Mouse (Mus musculus): ENCODE data around the gene Fcgr4. TPM values are rescaled to one million over a fixed set of nuclear protein-coding genes. Genes with fewer than 3 reads are reported as not detected.
"Not testable (repeated sequence)": the region's sequence is repeated elsewhere in the genome, so short reads cannot be mapped to it uniquely, and the experiment has no call there.

Fcgr4 gene
- polyA plus RNA-seq, 1 experiment from 2014 or later = 0.22 TPM

DNA sequence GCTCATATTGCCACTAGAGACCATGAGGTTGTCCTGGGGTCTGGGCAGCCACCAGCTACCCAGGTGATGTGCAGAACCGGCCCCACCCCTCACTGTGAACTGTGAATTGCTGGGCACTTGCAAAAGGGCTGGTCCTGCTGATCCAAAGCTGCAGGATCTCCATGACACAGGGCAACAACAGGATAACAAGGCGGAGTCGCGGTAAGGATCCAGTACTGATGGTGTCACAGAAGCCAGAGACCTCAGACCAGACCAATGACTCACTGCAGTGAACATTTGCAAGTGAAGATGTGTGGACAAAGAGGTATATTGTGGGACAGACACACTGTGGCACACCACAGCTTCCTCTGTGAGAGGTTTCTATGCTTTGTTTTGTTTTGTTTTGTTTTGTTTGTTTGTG lies 40.1 kb upstream of the Fcgr4 start:
- no peak for DNase-seq (ENCODE audit: low spot score)
- no peaks in the 10 kb centered on the region for H3K36me3 ChIP-seq (replicated peaks; ENCODE audit: control insufficient read depth, insufficient read depth, low read depth, low read length)
- no peaks in the 10 kb centered on the region for H3K9me3 ChIP-seq (replicated peaks; ENCODE audit: control insufficient read depth, low read length)
- no peak overlapping the region for H3K9ac ChIP-seq (replicated peaks; ENCODE audit: low read length)
- H3K27ac ChIP-seq (replicated peaks; ENCODE audit: low read depth, low read length) = no peak overlapping the region
- H3K4me2 ChIP-seq (ENCODE audit: low read depth, low read length) = no peak overlapping the region
- no peaks in the 10 kb centered on the region for H3K4me1 ChIP-seq (ENCODE audit: control insufficient read depth, insufficient read depth, low read length)
- no peak for ATAC-seq (replicated peaks; ENCODE audit: insufficient number of reproducible peaks, low FRiP score, low TSS enrichment, low read depth)
- no peak overlapping the region for H3K4me3 ChIP-seq (ENCODE audit: low read depth, low read length)
- 85% methylated on average over 4 of the region's 4 CpGs for WGBS
- H3K27me3 ChIP-seq (ENCODE audit: control insufficient read depth, insufficient read depth, low read length) = no peaks in the 10 kb centered on the region

DNA sequence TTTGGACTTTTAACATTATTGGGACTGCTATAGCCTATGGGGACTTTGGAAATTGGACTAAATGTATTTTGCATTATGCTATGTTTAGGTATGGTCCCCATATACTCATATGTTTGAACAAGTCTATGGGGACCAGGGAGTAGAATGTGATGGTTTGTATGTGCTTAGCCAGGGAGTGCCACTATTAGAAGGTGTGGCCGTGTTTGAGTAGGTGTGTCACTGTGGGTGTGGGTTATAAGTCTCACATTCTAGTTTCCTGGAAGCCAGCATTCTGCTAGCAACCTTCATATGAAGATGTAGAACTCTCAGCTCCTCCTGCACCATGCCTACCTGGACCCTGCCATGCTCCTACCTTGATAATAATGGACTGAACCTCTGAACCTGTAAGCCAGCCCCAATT lies 37.0 kb upstream of the Fcgr4 start:
- not testable (repeated sequence) for H3K9ac ChIP-seq (replicated peaks; ENCODE audit: low read length); H3K27me3 ChIP-seq (ENCODE audit: control insufficient read depth, insufficient read depth, low read length); H3K9me3 ChIP-seq (replicated peaks; ENCODE audit: control insufficient read depth, low read length); H3K27ac ChIP-seq (replicated peaks; ENCODE audit: low read depth, low read length); DNase-seq (ENCODE audit: low spot score); H3K4me1 ChIP-seq (ENCODE audit: control insufficient read depth, insufficient read depth, low read length); H3K4me3 ChIP-seq (ENCODE audit: low read depth, low read length); ATAC-seq (replicated peaks; ENCODE audit: insufficient number of reproducible peaks, low FRiP score, low TSS enrichment, low read depth); H3K4me2 ChIP-seq (ENCODE audit: low read depth, low read length); H3K36me3 ChIP-seq (replicated peaks; ENCODE audit: control insufficient read depth, insufficient read depth, low read depth, low read length)
- 78% methylated on average over 1 of the region's 1 CpGs for WGBS

DNA sequence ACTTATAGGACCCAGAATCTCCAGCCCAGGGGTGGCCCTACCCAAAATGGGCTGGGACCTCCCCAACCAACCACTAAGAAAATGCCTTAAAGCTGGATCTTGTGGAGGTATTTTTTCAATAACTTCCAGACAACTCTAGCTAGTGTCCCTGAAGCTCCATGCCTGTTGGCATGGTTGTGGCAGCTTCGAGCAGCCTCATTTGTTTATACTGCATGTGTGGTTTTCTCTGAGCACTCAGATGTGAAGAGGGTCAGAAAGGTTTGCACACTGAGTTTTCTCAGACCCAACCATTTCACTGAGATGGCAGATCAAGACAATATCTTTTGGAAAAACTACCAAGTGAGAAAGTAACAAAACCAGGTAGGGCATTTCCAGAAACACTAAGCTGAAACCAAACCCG lies 36.4 kb upstream of the Fcgr4 start:
- WGBS = 85% methylated on average over 2 of the region's 2 CpGs
- Histone ChIP-seq H3K9me3 (replicated peaks; ENCODE audit: control insufficient read depth, low read length) (no peaks in the 10 kb centered on the region), H3K4me2 (ENCODE audit: low read depth, low read length) (no peak overlapping the region), H3K4me3 (ENCODE audit: low read depth, low read length) (no peak overlapping the region), H3K4me1 (ENCODE audit: control insufficient read depth, insufficient read depth, low read length) (no peaks in the 10 kb centered on the region), H3K9ac (replicated peaks; ENCODE audit: low read length) (no peak overlapping the region), H3K27ac (replicated peaks; ENCODE audit: low read depth, low read length) (no peak overlapping the region), H3K27me3 (ENCODE audit: control insufficient read depth, insufficient read depth, low read length) (no peaks in the 10 kb centered on the region), H3K36me3 (replicated peaks; ENCODE audit: control insufficient read depth, insufficient read depth, low read depth, low read length) (no peaks in the 10 kb centered on the region)
- ATAC-seq (replicated peaks; ENCODE audit: insufficient number of reproducible peaks, low FRiP score, low TSS enrichment, low read depth) = no peak
- DNase-seq (ENCODE audit: low spot score) = no peak

DNA sequence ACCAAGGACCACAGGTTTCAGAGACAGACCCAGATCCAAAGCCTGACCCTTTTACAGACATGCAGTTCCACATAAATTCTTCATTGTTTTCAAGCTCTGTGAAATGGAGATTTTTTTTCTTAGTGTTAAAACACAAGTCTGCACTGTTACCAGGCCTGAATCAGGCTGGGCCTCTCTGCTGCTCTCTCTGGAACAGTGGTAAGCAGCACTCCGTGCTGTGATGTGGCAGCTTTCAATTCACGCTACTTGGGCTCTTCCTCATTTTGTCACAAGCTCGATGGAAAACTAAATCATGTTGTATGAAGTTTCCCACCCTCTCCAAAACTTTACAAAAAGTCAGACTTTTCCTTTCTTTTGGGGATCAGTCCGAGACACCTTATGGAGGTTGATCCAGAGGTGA lies 35.7 kb upstream of the Fcgr4 start:
- H3K36me3 ChIP-seq (replicated peaks; ENCODE audit: control insufficient read depth, insufficient read depth, low read depth, low read length) = no peaks in the 10 kb centered on the region
- H3K4me2 ChIP-seq (ENCODE audit: low read depth, low read length) = no peak overlapping the region
- H3K9ac ChIP-seq (replicated peaks; ENCODE audit: low read length) = no peak overlapping the region
- no peak for DNase-seq (ENCODE audit: low spot score)
- H3K9me3 ChIP-seq (replicated peaks; ENCODE audit: control insufficient read depth, low read length) = no peaks in the 10 kb centered on the region
- H3K27me3 ChIP-seq (ENCODE audit: control insufficient read depth, insufficient read depth, low read length) = no peaks in the 10 kb centered on the region
- WGBS = 81% methylated on average over 4 of the region's 4 CpGs
- no peaks in the 10 kb centered on the region for H3K4me1 ChIP-seq (ENCODE audit: control insufficient read depth, insufficient read depth, low read length)
- no peak overlapping the region for H3K27ac ChIP-seq (replicated peaks; ENCODE audit: low read depth, low read length)
- H3K4me3 ChIP-seq (ENCODE audit: low read depth, low read length) = no peak overlapping the region
- ATAC-seq (replicated peaks; ENCODE audit: insufficient number of reproducible peaks, low FRiP score, low TSS enrichment, low read depth) = no peak

DNA sequence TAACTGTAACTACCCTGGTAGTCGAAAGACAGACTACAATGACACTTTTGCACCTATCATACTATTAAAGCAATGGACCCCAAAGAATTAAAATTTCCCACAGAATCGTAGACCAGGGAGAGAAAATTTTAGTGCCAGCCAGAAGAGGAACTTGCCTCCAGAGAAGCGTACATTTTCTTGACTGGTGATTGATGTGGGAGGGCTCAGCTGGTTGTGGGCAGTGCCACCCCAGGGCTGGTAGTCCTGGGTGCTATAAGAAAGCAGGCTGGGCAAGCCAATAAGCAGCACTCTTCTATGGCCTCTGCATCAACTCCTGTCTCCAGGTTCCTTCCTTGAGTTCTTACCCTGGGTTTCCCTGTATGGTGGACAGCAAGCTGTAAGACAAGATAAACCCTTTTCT lies 33.6 kb upstream of the Fcgr4 start:
- Histone ChIP-seq H3K4me1 (ENCODE audit: control insufficient read depth, insufficient read depth, low read length) (no peaks in the 10 kb centered on the region), H3K27ac (replicated peaks; ENCODE audit: low read depth, low read length) (no peak overlapping the region), H3K9me3 (replicated peaks; ENCODE audit: control insufficient read depth, low read length) (no peaks in the 10 kb centered on the region), H3K4me2 (ENCODE audit: low read depth, low read length) (no peak overlapping the region), H3K36me3 (replicated peaks; ENCODE audit: control insufficient read depth, insufficient read depth, low read depth, low read length) (no peaks in the 10 kb centered on the region), H3K4me3 (ENCODE audit: low read depth, low read length) (no peak overlapping the region), H3K9ac (replicated peaks; ENCODE audit: low read length) (no peak overlapping the region), H3K27me3 (ENCODE audit: control insufficient read depth, insufficient read depth, low read length) (no peaks in the 10 kb centered on the region)
- ATAC-seq (replicated peaks; ENCODE audit: insufficient number of reproducible peaks, low FRiP score, low TSS enrichment, low read depth) = no peak
- no peak for DNase-seq (ENCODE audit: low spot score)
- 86% methylated on average over 3 of the region's 3 CpGs for WGBS

DNA sequence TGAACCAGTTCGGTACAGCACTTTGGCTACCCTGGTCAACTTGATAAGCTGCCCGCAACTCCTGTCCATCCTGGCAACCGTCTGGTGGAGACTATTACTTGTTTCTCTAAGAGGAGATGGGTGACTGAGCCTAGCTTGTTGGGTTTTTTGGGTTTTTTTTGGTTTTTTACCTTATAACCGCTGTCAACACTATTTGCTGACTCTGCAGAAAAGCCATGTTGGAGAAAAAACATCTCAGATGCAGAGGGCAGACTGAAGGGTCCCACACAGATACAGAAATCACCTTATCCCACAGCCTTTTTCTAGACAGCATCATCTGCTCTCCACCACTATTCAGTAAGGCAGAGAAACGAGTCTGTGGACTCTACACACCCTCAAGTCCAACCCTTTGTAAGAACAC lies 32.9 kb upstream of the Fcgr4 start:
- H3K36me3 ChIP-seq (replicated peaks; ENCODE audit: control insufficient read depth, insufficient read depth, low read depth, low read length) = no peaks in the 10 kb centered on the region
- H3K4me1 ChIP-seq (ENCODE audit: control insufficient read depth, insufficient read depth, low read length) = no peaks in the 10 kb centered on the region
- ATAC-seq (replicated peaks; ENCODE audit: insufficient number of reproducible peaks, low FRiP score, low TSS enrichment, low read depth) = no peak
- H3K9ac ChIP-seq (replicated peaks; ENCODE audit: low read length) = no peak overlapping the region
- no peak overlapping the region for H3K27ac ChIP-seq (replicated peaks; ENCODE audit: low read depth, low read length)
- H3K4me2 ChIP-seq (ENCODE audit: low read depth, low read length) = no peak overlapping the region
- WGBS = 84% methylated on average over 5 of the region's 5 CpGs
- no peak for DNase-seq (ENCODE audit: low spot score)
- H3K27me3 ChIP-seq (ENCODE audit: control insufficient read depth, insufficient read depth, low read length) = no peaks in the 10 kb centered on the region
- H3K4me3 ChIP-seq (ENCODE audit: low read depth, low read length) = no peak overlapping the region
- H3K9me3 ChIP-seq (replicated peaks; ENCODE audit: control insufficient read depth, low read length) = no peaks in the 10 kb centered on the region

DNA sequence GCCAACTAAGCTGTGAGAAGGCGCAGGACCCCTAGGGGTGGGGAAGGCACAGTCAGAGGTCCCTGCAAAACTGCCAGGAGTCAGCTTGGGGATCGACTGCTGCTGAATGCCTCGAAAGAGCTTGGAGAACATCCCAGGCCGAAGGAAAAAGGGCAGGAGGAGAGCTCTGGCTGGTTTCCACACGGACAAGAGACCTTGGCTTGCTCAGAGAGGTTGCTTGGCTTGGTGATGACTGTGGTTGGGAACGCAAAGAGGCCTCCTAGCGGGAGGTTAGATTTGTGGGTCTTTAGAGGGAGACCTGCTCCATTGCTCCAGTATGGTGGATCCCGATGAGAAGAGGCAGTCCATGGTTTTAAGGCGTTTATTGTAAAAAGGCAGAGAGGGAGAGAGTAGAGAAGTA lies 29.1 kb upstream of the Fcgr4 start:
- Histone ChIP-seq H3K4me3 (ENCODE audit: low read depth, low read length) (no peak overlapping the region), H3K4me2 (ENCODE audit: low read depth, low read length) (no peak overlapping the region), H3K36me3 (replicated peaks; ENCODE audit: control insufficient read depth, insufficient read depth, low read depth, low read length) (no peaks in the 10 kb centered on the region), H3K27ac (replicated peaks; ENCODE audit: low read depth, low read length) (no peak overlapping the region), H3K4me1 (ENCODE audit: control insufficient read depth, insufficient read depth, low read length) (no peaks in the 10 kb centered on the region), H3K27me3 (ENCODE audit: control insufficient read depth, insufficient read depth, low read length) (no peaks in the 10 kb centered on the region), H3K9me3 (replicated peaks; ENCODE audit: control insufficient read depth, low read length) (no peaks in the 10 kb centered on the region), H3K9ac (replicated peaks; ENCODE audit: low read length) (no peak overlapping the region)
- DNase-seq (ENCODE audit: low spot score) (no peak), ATAC-seq (replicated peaks; ENCODE audit: insufficient number of reproducible peaks, low FRiP score, low TSS enrichment, low read depth) (no peak)
- WGBS = 79% methylated on average over 9 of the region's 9 CpGs

DNA sequence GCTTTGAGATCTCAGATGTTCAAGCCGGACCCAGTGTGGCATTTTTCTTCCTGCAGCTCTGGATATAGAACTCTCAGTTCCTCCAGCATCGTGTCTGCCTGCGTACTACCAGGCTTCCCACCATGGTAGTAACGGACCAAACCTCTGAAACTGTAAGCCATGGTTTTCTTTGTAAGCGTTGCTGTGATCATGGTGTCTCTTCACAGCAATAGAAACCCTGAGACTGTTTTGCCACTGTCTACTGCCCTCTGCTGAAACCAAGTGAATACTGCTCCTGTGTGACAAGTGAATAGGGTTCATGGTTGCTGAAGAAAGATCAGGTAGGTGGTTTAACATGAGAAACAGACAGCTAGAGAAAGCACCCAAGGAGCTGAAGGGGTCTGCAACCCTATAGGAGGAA lies 26.2 kb upstream of the Fcgr4 start:
- peak; percentile 38 for DNase-seq (ENCODE audit: low spot score)
- Histone ChIP-seq H3K9me3 (replicated peaks; ENCODE audit: control insufficient read depth, low read length) (no peaks in the 10 kb centered on the region), H3K27ac (replicated peaks; ENCODE audit: low read depth, low read length) (no peak overlapping the region), H3K4me1 (ENCODE audit: control insufficient read depth, insufficient read depth, low read length) (no peaks in the 10 kb centered on the region), H3K27me3 (ENCODE audit: control insufficient read depth, insufficient read depth, low read length) (no peaks in the 10 kb centered on the region), H3K9ac (replicated peaks; ENCODE audit: low read length) (no peak overlapping the region), H3K4me2 (ENCODE audit: low read depth, low read length) (no peak overlapping the region), H3K4me3 (ENCODE audit: low read depth, low read length) (no peak overlapping the region), H3K36me3 (replicated peaks; ENCODE audit: control insufficient read depth, insufficient read depth, low read depth, low read length) (no peaks in the 10 kb centered on the region)
- no peak for ATAC-seq (replicated peaks; ENCODE audit: insufficient number of reproducible peaks, low FRiP score, low TSS enrichment, low read depth)
- WGBS = 70% methylated on average over 5 of the region's 5 CpGs

DNA sequence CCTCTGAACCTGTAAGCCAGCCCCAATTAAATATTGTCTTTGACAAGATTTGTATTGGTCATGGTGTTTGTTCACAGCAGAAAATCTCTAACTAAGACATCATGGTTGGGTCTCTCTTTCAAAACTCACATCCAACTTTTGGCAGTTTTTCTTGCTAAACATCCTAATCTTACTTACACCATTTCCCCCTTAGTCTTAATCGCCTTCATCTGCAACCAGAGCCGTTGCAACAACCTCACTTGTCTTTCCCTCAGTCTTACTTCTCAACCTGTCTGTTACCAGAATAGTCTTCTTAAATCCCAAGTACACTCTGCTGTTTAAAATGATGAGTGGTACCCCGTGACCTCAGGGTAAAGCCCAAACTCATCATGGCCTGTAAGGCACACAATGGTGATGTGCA lies 22.7 kb upstream of the Fcgr4 start:
- Histone ChIP-seq H3K9me3 (replicated peaks; ENCODE audit: control insufficient read depth, low read length) (no peaks in the 10 kb centered on the region), H3K4me3 (ENCODE audit: low read depth, low read length) (no peak overlapping the region), H3K4me2 (ENCODE audit: low read depth, low read length) (no peak overlapping the region), H3K4me1 (ENCODE audit: control insufficient read depth, insufficient read depth, low read length) (no peaks in the 10 kb centered on the region), H3K9ac (replicated peaks; ENCODE audit: low read length) (no peak overlapping the region), H3K27me3 (ENCODE audit: control insufficient read depth, insufficient read depth, low read length) (no peaks in the 10 kb centered on the region), H3K36me3 (replicated peaks; ENCODE audit: control insufficient read depth, insufficient read depth, low read depth, low read length) (no peaks in the 10 kb centered on the region), H3K27ac (replicated peaks; ENCODE audit: low read depth, low read length) (no peak overlapping the region)
- 83% methylated on average over 3 of the region's 3 CpGs for WGBS
- ATAC-seq (replicated peaks; ENCODE audit: insufficient number of reproducible peaks, low FRiP score, low TSS enrichment, low read depth) (no peak), DNase-seq (ENCODE audit: low spot score) (no peak)

Measured in embryonic facial prominence, embryonic 11.5 days (tissue).